Mouse (Mus musculus) ovary, adult 18-20 months (tissue): ENCODE data around the gene Rab5c.

Source experiments
- DNase-seq: peaks from one replicate; pipeline ENCODE4 v3.0.0; 2022; ENCODE audit warnings: low spot score, mixed read lengths

The Rab5c gene

DNA sequence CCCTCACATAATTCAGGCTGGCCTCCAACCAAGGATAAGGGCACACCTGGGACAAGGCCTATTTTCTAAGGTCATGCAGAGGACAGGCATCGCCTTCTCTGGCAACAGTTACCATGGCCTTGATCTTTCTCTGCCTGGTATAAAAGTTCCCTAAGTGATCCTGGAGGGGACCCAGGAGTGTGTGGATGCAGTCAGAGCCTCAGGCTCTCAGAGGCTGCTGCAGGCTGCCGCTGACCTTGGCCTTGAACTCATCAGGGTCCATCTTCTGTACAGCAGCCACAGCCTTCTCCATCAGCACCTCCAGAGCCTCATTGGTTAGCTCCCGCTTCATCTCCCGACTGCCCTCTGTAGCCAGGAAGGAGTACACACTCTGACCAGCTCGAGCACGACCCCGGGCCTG is 40.1 kb downstream of the Rab5c start:
- no peak for DNase-seq

DNA sequence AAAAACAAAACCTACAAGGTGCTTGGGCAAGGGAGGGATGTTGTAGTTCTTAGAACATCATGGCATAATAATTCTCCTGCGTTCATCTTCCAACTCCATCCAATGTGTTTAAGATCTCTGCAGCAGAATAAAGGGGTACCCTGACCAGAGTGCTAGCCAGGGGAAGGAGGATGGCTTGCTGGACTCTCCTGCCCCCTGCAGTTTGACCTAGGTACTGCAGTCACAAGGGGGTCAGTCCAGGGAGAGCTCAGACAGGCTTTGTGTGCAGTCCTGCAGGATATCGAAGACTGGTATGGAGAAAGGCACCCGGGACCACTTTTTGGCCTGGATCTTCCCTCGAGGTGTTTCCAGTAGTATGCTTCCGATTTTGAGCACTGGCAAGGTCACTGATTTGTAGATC is 43.1 kb downstream of the Rab5c start:
- no peak for DNase-seq

DNA sequence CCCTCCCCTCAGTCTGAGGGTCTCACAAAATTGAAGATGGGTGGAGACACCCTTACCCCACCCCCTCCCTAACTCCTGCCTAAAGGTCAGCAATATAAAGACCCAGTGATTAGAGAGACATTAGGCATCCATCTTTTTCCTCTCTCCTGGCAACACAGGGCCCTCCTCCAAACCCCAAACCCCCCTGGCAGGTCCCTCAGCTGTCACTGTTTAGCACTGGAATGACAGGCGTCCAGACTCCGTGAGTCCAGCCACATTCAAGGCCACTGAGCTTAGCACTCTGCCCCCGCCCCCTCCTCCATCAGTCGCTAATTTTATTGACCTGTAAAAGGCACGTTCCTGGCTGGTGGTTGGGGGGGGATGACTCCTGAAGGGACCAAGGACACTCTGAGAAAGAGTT is 44.9 kb downstream of the Rab5c start:
- no peak for DNase-seq

DNA sequence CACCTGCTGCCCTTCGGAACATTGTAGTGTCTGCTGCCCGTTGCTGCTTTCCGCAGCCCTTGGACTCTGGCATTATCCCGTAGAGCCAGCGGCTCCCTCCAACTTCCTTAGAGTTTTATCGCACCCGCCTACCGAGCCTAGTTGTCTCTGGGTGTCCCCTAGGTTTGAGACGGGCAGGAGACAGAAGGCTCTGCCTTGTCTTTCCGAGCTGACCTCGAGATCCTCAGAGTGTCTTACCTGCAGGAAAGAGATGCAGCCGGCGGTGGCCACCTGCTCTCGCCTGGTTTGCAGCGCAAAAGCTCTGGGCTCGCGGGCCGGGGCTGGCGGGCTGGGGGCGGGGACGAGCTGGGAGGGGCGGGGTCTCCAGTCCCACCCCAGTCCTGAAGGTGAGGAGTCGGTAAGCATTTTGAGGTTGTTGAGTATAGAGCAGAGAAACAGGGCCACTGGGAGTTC is 45.8 kb downstream of the Rab5c start, which contains the start of gene Zfp385c:
Gene Zfp385c (minus strand): TSS at position 292 of the 453 bp plus-strand sequence.
- DNase-seq: no peak

DNA sequence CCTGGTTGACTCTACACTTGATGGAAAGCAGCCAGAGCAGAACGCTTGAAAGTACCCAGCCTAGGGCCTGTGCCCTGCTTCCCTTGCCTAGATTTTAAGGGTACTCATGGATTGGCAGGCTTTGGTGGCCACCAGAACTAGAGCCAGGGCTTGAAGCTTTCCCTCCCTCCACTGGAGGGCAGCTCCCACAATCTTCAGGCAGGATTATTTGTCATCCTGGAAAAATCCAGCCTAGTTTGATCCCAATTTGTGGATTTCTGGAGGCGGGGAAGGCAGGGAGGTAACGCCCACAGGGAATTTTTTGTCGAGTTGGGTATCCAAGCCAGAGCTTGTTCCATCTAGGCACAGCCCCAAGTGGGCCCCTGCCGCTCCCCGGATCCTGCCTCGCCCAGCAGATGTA is 47.6 kb downstream of the Rab5c start:
- DNase-seq: no peak

DNA sequence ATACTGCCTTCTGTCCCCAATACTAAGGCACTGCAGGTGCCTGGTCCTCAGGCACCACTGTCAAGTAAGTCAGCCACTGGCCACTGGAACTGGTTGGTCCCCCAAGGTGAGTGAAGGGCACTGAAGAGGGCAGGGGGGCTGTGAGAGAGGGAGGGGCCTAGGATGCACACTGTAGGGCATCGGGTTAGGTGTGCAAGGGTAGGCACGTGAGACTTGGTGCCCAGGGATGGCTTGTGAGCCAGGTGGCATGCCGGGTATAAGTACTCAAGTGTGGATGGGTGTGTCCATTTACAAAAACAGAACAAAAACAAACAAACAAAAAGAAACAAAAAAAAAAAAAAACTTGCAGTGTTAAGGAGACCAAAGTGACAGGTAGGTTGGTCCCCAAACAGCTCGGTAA is 49.6 kb downstream of the Rab5c start:
- DNase-seq: no peak

DNA sequence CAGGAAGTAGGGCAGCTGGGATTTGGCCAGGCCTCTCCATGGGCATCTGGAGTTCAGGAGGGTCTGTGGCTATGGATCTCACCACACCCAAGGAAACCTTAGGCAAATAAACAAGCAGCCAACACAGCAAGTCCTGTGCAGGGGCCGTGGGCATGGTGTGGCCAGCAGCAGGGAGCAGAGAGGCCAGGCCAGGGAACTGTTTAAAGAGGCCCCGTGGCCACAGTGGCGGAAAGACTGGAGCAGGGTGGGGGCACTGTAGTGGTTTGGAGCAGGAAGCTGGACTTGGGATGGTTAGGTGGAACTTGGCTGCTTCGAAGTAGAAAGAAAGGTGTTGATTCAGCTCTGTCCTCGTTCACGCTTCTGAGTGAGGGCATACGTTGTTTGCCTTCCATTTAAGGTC is 50.8 kb downstream of the Rab5c start:
- no peak for DNase-seq

DNA sequence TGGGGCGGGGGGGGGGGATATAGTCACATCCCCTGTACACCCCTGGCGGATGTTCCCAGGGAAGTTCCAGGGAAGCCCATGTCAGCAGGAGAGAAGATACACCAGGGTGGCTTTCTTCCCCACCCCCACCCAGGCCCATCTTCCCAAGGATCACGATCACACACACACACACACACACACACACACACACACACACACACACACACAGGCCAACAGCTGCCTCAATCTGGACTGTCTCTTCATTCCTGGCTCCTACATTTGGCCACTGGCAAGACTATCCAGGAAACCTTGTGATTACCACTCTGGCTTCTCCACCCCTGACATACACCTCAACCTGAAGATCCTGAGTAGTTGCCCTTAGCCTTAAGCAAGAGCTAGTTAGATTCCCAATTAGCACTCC is 52.6 kb downstream of the Rab5c start:
- no peak for DNase-seq

DNA sequence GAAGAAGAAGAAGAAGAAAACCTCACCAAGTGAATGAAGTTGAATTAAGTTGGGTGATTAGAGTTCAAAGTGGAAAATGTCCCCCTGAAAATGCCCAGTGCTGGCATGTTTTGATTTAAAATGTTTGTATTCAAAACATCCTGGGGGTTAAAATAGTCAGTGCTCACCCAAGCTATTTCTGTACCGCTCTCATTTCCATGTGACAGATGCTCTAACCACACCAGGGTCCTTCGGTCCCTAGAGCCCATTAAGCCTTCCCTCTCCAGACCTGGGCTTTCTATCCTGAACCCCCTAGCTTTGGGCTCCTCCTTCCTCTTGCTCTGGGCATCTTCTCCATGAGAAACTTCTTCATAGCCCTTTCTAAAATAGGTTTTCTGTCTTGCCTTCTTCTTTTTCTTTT is 53.9 kb downstream of the Rab5c start:
- no peak for DNase-seq

DNA sequence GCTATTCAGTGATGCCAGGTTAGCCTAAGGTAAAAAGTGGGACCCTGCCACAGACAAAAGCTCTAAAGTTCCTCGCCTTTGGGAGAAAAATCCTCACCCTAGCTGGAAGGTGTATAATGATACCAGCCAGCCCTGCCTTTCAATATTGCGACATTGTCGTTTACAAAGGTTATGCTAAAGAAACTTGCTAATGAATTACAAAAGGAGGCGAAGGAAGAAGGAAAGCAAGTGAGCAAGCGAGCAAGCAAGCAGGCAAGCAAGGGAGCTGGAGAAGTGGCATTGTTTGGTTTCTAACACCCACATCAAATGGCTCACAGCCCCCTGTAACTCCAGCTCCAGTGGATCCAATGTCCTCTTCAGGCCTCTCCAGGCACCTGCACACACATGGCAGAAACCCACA is 55.5 kb downstream of the Rab5c start:
- no peak for DNase-seq

DNA sequence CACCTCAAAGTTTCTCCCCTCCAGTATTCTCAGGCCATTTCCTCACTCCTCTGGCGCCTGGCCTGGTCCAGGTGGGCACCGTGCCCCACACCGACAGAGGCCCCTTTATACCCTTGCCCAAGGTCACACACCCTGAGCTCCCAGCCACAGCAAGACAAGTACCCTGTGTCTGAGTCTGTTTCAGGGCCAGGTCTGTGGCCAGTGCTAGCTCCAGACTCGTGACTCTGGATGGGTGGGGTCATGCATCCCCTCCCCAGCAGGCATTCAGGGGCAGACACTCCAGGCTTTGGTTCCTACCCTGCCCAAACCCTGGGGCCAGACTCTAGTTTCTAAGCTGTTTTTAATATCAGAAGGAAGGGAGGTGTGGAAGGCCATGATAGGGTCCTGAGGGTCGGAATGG is 56.2 kb downstream of the Rab5c start:
- no peak for DNase-seq

DNA sequence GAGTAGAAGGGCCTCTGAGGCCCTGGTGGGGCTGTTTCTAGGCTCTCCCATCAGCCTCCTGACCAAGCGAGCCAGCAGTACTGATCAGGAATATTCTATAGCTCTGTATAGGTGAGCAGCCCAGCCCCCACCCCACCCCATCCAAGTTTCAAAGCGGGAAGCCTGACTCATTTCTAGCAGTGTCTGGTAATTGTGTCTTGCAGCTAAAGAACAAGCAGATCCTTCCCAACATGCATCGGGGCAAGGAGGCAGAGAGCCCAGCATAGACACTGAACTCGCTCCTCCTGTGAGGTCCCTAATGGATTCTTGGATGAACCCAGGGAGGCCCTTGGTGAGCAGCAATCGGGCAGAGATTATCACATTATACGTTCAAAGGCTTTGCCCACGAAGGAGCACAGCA is 60.2 kb downstream of the Rab5c start:
- DNase-seq: no peak

DNA sequence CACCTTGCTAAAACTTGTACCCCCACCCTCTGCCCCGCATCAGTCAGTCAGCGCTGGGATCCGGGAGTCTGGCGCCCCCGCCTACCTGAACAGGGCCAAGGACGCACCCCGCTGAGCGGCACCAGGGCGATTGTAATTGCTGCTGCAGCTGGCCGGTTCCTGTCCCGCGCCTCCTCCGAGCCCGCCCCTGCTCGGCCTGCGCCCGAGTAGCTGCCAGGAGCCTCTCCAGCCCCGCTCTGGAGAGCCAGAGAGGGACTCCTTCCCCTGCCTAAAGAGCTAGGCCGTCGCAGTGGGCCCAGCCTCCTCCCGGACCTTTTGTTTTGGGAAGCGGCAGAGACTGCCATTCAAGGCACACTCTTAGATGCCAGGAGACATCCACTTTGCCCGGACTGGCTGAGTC is 64.8 kb downstream of the Rab5c start:
- DNase-seq: peak; percentile 21

DNA sequence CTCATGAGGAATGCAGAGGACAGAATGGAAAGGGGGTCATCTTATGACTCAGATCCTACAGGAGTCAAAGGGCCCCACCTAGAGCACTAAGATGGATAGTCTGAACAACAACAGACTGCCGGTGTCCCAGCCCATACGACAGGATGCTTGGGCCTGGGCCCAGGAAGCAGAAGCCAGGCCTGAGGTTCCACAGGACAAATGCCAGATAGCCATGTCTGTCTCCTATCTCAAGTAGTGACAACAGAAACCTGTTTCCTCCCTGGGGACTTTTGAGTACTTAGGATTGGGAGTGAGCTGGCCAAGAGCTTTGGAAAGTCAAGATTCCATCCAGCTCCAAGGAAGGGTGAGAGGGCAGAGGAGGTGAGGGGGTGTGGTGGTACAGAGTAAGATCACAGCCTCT is 66.1 kb downstream of the Rab5c start:
- no peak for DNase-seq

DNA sequence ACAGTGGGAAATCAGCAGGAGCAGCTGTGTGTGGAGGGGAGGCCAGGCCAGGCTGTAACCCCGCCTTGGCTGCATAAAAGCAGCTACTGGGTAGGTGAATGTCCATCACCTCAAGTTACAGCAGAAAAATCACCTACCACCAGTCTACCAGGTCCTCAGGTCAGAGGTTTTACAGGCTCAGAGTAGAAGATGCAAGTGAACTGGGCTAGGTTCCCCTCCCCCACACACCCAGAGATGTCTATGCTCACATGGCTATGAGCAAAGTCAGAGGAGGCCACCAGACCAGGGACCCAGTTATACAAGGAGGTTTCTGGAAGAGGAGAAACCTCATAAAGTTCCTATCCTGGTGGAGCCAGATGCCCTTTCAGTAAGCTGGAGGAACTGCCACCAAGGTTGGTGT is 67.0 kb downstream of the Rab5c start:
- DNase-seq: no peak
